Mouse (Mus musculus) ES-E14 (cell line): Measurements from ENCODE around the gene Olfr532. TPM values are rescaled to one million over a fixed set of nuclear protein-coding genes. Genes with fewer than 3 reads are reported as not detected.

Experiments used
- DNase-seq: peaks from one replicate; pipeline ENCODE4 v3.0.0-alpha.2; 2013; ENCODE audit warnings: low read depth, low spot score
- H3K27ac ChIP-seq: 2 replicates; pipeline ENCODE4 v1.5.1; 2012; ENCODE audit warnings: low read depth, mild to moderate bottlenecking, low read length, moderate library complexity, mixed read lengths; ENCODE audit not compliant: poor library complexity, insufficient read depth, severe bottlenecking
- H3K36me3 ChIP-seq: 2 replicates; pipeline ENCODE4 v1.6.1; 2012; ENCODE audit warnings: mild to moderate bottlenecking, low read length, moderate library complexity, mixed read lengths; ENCODE audit not compliant: control insufficient read depth, poor library complexity, insufficient read depth, severe bottlenecking
- H3K4me1 ChIP-seq, 2 experiments: fragments of 150-350 bp in 1 of 2; sonication (generic) in 1 of 2; 2 replicates each; pipeline ENCODE4 v1.6.1; 2012; ENCODE audit warnings: low read length in 2 of 2, mild to moderate bottlenecking in 1 of 2, mixed read lengths in 1 of 2; ENCODE audit not compliant: control insufficient read depth in 2 of 2, insufficient read depth in 2 of 2, poor library complexity in 1 of 2
- H3K4me3 ChIP-seq, 2 experiments: fragments of 150-350 bp in 1 of 2; sonication (generic) in 1 of 2; 2 replicates each; pipeline ENCODE4 v1.5.1; 2012; ENCODE audit warnings: low read length in 2 of 2, low read depth in 1 of 2, mild to moderate bottlenecking in 1 of 2, mixed read lengths in 1 of 2; ENCODE audit not compliant: insufficient read depth in 1 of 2, poor library complexity in 1 of 2, severe bottlenecking in 1 of 2
- H3K9ac ChIP-seq: 2 replicates; pipeline ENCODE4 v1.6.1; 2012; ENCODE audit warnings: low read depth, mild to moderate bottlenecking, low read length, mixed read lengths; ENCODE audit not compliant: poor library complexity, insufficient read depth, severe bottlenecking
- H3K9me3 ChIP-seq: fragments of 150-350 bp; sonication (generic); 2 replicates; pipeline ENCODE4 v1.6.1; 2012; ENCODE audit warnings: low read depth, mild to moderate bottlenecking, low read length; ENCODE audit not compliant: control insufficient read depth, insufficient read depth
- CHD2 ChIP-seq: IDR thresholded peaks from 2 replicates; pipeline ENCODE4 v1.6.1; 2014; ENCODE audit warnings: mild to moderate bottlenecking, low read depth, low read length, inconsistent platforms
- HCFC1 ChIP-seq: IDR thresholded peaks from 2 replicates; pipeline ENCODE4 v1.6.1; 2012; ENCODE audit warnings: low read length, inconsistent platforms, borderline replicate concordance; ENCODE audit not compliant: insufficient read depth
- MAFK ChIP-seq: IDR thresholded peaks from 2 replicates; pipeline ENCODE4 v1.6.1; 2014; ENCODE audit warnings: mild to moderate bottlenecking, low read depth, low read length, inconsistent platforms; ENCODE audit not compliant: insufficient read depth
- ZC3H11A ChIP-seq: IDR thresholded peaks from 2 replicates; pipeline ENCODE4 v1.6.1; 2012; ENCODE audit warnings: low read depth, mild to moderate bottlenecking, inconsistent platforms, low read length, borderline replicate concordance
- ZNF384 ChIP-seq: IDR thresholded peaks from 2 replicates; pipeline ENCODE4 v1.6.1; 2012; ENCODE audit warnings: low read depth, low read length, inconsistent platforms
- in situ Hi-C, 2 experiments: fragments of 600-800 bp; cut with MboI; formaldehyde crosslinking; loops; one replicate each; pipeline ENCODE4 v1.15.1; 2025; ENCODE audit warnings: low sequenced_read_pairs in 2 of 2, inconsistent platforms in 1 of 2; ENCODE audit not compliant: unreplicated experiment in 2 of 2
- total RNA-seq: library from RNA; depleted of rRNA; stranded (reverse); fragments of 300-350 nt; gene quantifications from 2 replicates; pipeline ENCODE4 v1.2.3, GENCODE M21; 2012; rRNA removed

Gene Olfr532
- total RNA-seq, 1 experiment = not detected

DNA sequence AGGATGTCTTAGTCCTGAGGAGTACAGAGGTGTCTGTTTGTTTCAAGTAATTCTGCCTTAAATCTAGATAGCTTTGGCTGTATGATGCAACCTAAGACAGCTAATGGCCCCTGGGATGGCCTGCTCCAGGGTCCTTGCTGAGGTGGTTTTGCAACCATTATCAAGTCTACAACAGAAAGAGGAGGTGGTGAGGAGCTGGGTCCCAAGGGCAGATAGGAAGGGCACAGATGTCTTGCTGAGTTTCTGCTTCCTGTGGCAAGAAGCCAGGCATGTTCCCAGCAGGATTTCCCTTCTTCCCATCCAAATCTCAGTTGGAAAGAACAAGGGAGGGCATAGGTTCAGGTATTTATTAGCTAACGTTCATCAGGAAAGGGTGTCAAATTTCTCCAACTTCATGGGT lies 45.2 kb downstream of the Olfr532 start, which contains the start of gene Olfr530:
Gene Olfr530 (minus strand): TSS at position 101 of the 400 bp plus-strand sequence.
- Histone ChIP-seq H3K4me1 (no peaks in the 10 kb centered on the region), H3K9me3 (no peaks in the 10 kb centered on the region), H3K9ac (no peak within 1 kb of the TSS), H3K36me3 (no peaks in the 10 kb centered on the region), H3K4me3 (no peak within 1 kb of the TSS), H3K27ac (no peak within 1 kb of the TSS)
- TF ChIP-seq CHD2 (no peak), ZC3H11A (no peak), MAFK (no peak), HCFC1 (no peak), ZNF384 (no peak)
- DNase-seq = no peak
- in situ Hi-C loops = no loop called here

DNA sequence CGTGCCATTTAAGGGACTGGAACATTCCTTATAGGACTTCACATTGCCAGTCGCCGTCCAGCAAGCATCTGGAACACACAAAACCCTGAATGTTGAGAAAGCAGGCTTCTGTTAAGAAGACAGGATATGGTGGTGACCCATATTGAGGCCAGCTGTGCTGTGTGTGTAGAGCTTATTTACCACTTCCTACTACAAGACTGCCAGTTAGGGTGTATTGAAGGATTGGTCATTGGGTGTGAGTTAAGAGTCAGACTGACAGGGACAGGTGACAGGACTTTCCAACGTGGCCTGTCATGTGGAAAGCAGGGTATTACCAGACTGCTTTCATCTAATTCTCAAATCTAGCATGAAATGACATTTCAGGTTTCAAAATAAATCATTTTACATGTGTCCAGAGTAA lies 47.1 kb downstream of the Olfr532 start:
- Histone ChIP-seq H3K36me3 (no peaks in the 10 kb centered on the region), H3K27ac (no peak overlapping the region), H3K9me3 (no peaks in the 10 kb centered on the region), H3K9ac (no peak overlapping the region), H3K4me1 (no peaks in the 10 kb centered on the region), H3K4me3 (no peak overlapping the region)
- in situ Hi-C loops = no loop called here
- no peak for TF ChIP-seq ZNF384
- no peak for TF ChIP-seq HCFC1
- TF ChIP-seq MAFK = no peak
- TF ChIP-seq ZC3H11A = no peak
- TF ChIP-seq CHD2 = no peak
- DNase-seq = no peak

Other genes with a start within 250 kb of the Olfr532 start
- not detected in 2 replicates for gene Olfr523, start 248.4 kb downstream of the Olfr532 start, total RNA-seq
- not detected in 2 replicates for gene Olfr524, start 215.7 kb downstream of the Olfr532 start, total RNA-seq
- gene Cd163l1, start 203.4 kb downstream of the Olfr532 start, total RNA-seq = not detected in 2 replicates
- gene 5830411N06Rik, start 174.4 kb downstream of the Olfr532 start, total RNA-seq = not detected in 2 replicates
- gene Olfr525, start 100.8 kb downstream of the Olfr532 start, total RNA-seq = not detected in 2 replicates
- not detected in 2 replicates for gene Olfr527, start 87.6 kb downstream of the Olfr532 start, total RNA-seq
- not detected in 2 replicates for gene Olfr60, start 60.0 kb downstream of the Olfr532 start, total RNA-seq
- not detected in 2 replicates for gene Olfr530, start 45.3 kb downstream of the Olfr532 start, total RNA-seq
- not detected in 2 replicates for gene Olfr531, start 18.7 kb downstream of the Olfr532 start, total RNA-seq
- not detected in 2 replicates for gene Olfr533, start 41.7 kb upstream of the Olfr532 start, total RNA-seq
- gene Olfr535, start 62.6 kb upstream of the Olfr532 start, total RNA-seq = not detected in 2 replicates
- gene Olfr536, start 85.8 kb upstream of the Olfr532 start, total RNA-seq = not detected in 2 replicates
- gene Olfr538, start 146.2 kb upstream of the Olfr532 start, total RNA-seq = not detected in 2 replicates
- gene Olfr46, start 179.6 kb upstream of the Olfr532 start, total RNA-seq = 0.32 and 0.36 TPM in 2 replicates
- not detected in 2 replicates for gene Olfr61, start 207.3 kb upstream of the Olfr532 start, total RNA-seq
- not detected in 2 replicates for gene Olfr53, start 224.8 kb upstream of the Olfr532 start, total RNA-seq
- gene Olfr539, start 238.3 kb upstream of the Olfr532 start, total RNA-seq = 0.40 and 0.53 TPM in 2 replicates